Mouse (Mus musculus): ENCODE measurements around the gene Nfia. TPM values are rescaled to one million over a fixed set of nuclear protein-coding genes. Genes with fewer than 3 reads are reported as not detected.

Gene Nfia
- 28.5 and 28.6 TPM in 2 replicates for polyA plus RNA-seq (2016; fragmentation: Nextera tagmentation; extraction: Ambion mirVana)

- H3K36me3 ChIP-seq, result no peaks in the 10 kb centered on the region
- peak within 1 kb of the TSS; percentile 62 for H3K4me2 ChIP-seq (replicated peaks)
- peaks cover 35% of the 10 kb centered on the region for H3K4me1 ChIP-seq
- WGBS, result 0% methylated on average over 9 of the region's 9 CpGs
- H3K27me3 ChIP-seq, result peaks cover 41% of the 10 kb centered on the region
- peak within 1 kb of the TSS; percentile 91 for H3K27ac ChIP-seq (replicated peaks)
- peak within 1 kb of the TSS; percentile 47 for H3K4me3 ChIP-seq
- ATAC-seq (ENCODE audit: low FRiP score, low read depth), result no peak
- H3K9ac ChIP-seq (replicated peaks), result peak within 1 kb of the TSS; percentile 62
- H3K9me3 ChIP-seq, result no peaks in the 10 kb centered on the region
Observed at GRCm38 (mm10) chr4:97772641-97773040, at the start of gene Nfia. Nfia (plus strand) TSS chr4:97772734.

GRCm38 (mm10) chr4:97723374-97723773 lies 49.2 kb upstream of the Nfia start:
- Histone ChIP-seq H3K9me3 (no peaks in the 10 kb centered on the region), H3K27ac (replicated peaks) (no peak overlapping the region), H3K4me2 (replicated peaks) (no peak overlapping the region), H3K9ac (replicated peaks) (no peak overlapping the region), H3K4me3 (no peak overlapping the region), H3K4me1 (peaks cover 7% of the 10 kb centered on the region; the same call in 1 of the 2 replicates), H3K27me3 (no peaks in the 10 kb centered on the region), H3K36me3 (no peaks in the 10 kb centered on the region)
- ATAC-seq (ENCODE audit: low FRiP score, low read depth), result peak; percentile 41; the same call in 1 of the 2 replicates
- 90% methylated on average over 6 of the region's 6 CpGs for WGBS

- WGBS, result 96% methylated on average over 4 of the region's 4 CpGs
- H3K4me1 ChIP-seq, result no peaks in the 10 kb centered on the region
- H3K9me3 ChIP-seq, result no peaks in the 10 kb centered on the region
Observed at GRCm38 (mm10) chr4:97728520-97728919, 44.0 kb upstream of the Nfia start.

GRCm38 (mm10) chr4:97729999-97730398 lies 42.5 kb upstream of the Nfia start:
- Histone ChIP-seq H3K9me3 (no peaks in the 10 kb centered on the region), H3K4me2 (replicated peaks) (no peak overlapping the region), H3K36me3 (no peaks in the 10 kb centered on the region), H3K27me3 (no peaks in the 10 kb centered on the region), H3K4me3 (no peak overlapping the region), H3K4me1 (no peaks in the 10 kb centered on the region), H3K27ac (replicated peaks) (no peak overlapping the region), H3K9ac (replicated peaks) (no peak overlapping the region)
- no peak for ATAC-seq (ENCODE audit: low FRiP score, low read depth)
- WGBS, result 68% methylated on average over 6 of the region's 6 CpGs

More at GRCm38 (mm10) chr4:97728520-97728919, 44.0 kb upstream of the Nfia start:
- Histone ChIP-seq H3K27ac (replicated peaks) (no peak overlapping the region), H3K27me3 (no peaks in the 10 kb centered on the region), H3K36me3 (no peaks in the 10 kb centered on the region), H3K4me3 (no peak overlapping the region), H3K4me2 (replicated peaks) (no peak overlapping the region), H3K9ac (replicated peaks) (no peak overlapping the region)
- ATAC-seq (ENCODE audit: low FRiP score, low read depth), result no peak

- 82% methylated on average over 3 of the region's 3 CpGs for WGBS
- H3K4me3 ChIP-seq, result no peak overlapping the region
- H3K9ac ChIP-seq (replicated peaks), result no peak overlapping the region
- H3K36me3 ChIP-seq, result no peaks in the 10 kb centered on the region
- no peak overlapping the region for H3K4me2 ChIP-seq (replicated peaks)
- no peaks in the 10 kb centered on the region for H3K9me3 ChIP-seq
- H3K27me3 ChIP-seq, result no peaks in the 10 kb centered on the region
- no peaks in the 10 kb centered on the region for H3K4me1 ChIP-seq
- ATAC-seq (ENCODE audit: low FRiP score, low read depth), result no peak
- no peak overlapping the region for H3K27ac ChIP-seq (replicated peaks)
Observed at GRCm38 (mm10) chr4:97730416-97730815, 42.1 kb upstream of the Nfia start.

- Histone ChIP-seq H3K27me3 (no peaks in the 10 kb centered on the region), H3K4me3 (no peak overlapping the region), H3K9me3 (no peaks in the 10 kb centered on the region), H3K9ac (replicated peaks) (no peak overlapping the region), H3K4me1 (no peaks in the 10 kb centered on the region), H3K4me2 (replicated peaks) (no peak overlapping the region), H3K36me3 (no peaks in the 10 kb centered on the region), H3K27ac (replicated peaks) (no peak overlapping the region)
- ATAC-seq (ENCODE audit: low FRiP score, low read depth), result no peak
- 59% methylated on average over 1 of the region's 1 CpGs for WGBS
Observed at GRCm38 (mm10) chr4:97733392-97733791, 39.1 kb upstream of the Nfia start.

GRCm38 (mm10) chr4:97743932-97744331 lies 28.6 kb upstream of the Nfia start:
- no peak for ATAC-seq (ENCODE audit: low FRiP score, low read depth)
- H3K36me3 ChIP-seq, result no peaks in the 10 kb centered on the region
- WGBS, result 72% methylated on average over 5 of the region's 5 CpGs
- no peaks in the 10 kb centered on the region for H3K9me3 ChIP-seq
- H3K4me1 ChIP-seq, result peaks cover 6% of the 10 kb centered on the region
- no peak overlapping the region for H3K9ac ChIP-seq (replicated peaks)
- no peak overlapping the region for H3K4me2 ChIP-seq (replicated peaks)
- no peak overlapping the region for H3K27ac ChIP-seq (replicated peaks)
- H3K4me3 ChIP-seq, result no peak overlapping the region
- H3K27me3 ChIP-seq, result peaks cover 19% of the 10 kb centered on the region

GRCm38 (mm10) chr4:97745296-97746105 lies 27.0 kb upstream of the Nfia start:
- no peaks in the 10 kb centered on the region for H3K9me3 ChIP-seq
- peaks cover 31% of the 10 kb centered on the region for H3K27me3 ChIP-seq
- 6% methylated on average over 32 of the region's 32 CpGs for WGBS
- H3K4me3 ChIP-seq, result peak overlapping the region; percentile 41
- H3K4me2 ChIP-seq (replicated peaks), result peak overlapping the region; percentile 77
- no peak overlapping the region for H3K27ac ChIP-seq (replicated peaks)
- peaks cover 6% of the 10 kb centered on the region for H3K4me1 ChIP-seq
- peak; percentile 91 for ATAC-seq (ENCODE audit: low FRiP score, low read depth)
- H3K36me3 ChIP-seq, result no peaks in the 10 kb centered on the region
- peak overlapping the region; percentile 54 for H3K9ac ChIP-seq (replicated peaks)

- no peak overlapping the region for H3K27ac ChIP-seq (replicated peaks)
- ATAC-seq (ENCODE audit: low FRiP score, low read depth), result peak; percentile 1; the same call in 1 of the 2 replicates
- H3K4me2 ChIP-seq (replicated peaks), result peak overlapping the region; percentile 77
- H3K36me3 ChIP-seq, result no peaks in the 10 kb centered on the region
- peak overlapping the region; percentile 54 for H3K9ac ChIP-seq (replicated peaks)
- WGBS, result 7% methylated on average over 18 of the region's 19 CpGs
- H3K9me3 ChIP-seq, result no peaks in the 10 kb centered on the region
- peaks cover 13% of the 10 kb centered on the region for H3K4me1 ChIP-seq
- H3K27me3 ChIP-seq, result peaks cover 37% of the 10 kb centered on the region
- peak overlapping the region; percentile 41 for H3K4me3 ChIP-seq
Observed at GRCm38 (mm10) chr4:97746106-97746900, 26.2 kb upstream of the Nfia start.

- Histone ChIP-seq H3K9me3 (no peaks in the 10 kb centered on the region), H3K27ac (replicated peaks) (no peak overlapping the region), H3K9ac (replicated peaks) (no peak overlapping the region), H3K27me3 (peaks cover 77% of the 10 kb centered on the region), H3K36me3 (no peaks in the 10 kb centered on the region), H3K4me2 (replicated peaks) (no peak overlapping the region), H3K4me3 (no peak overlapping the region), H3K4me1 (peaks cover 33% of the 10 kb centered on the region)
- no peak for ATAC-seq (ENCODE audit: low FRiP score, low read depth)
- WGBS, result 44% methylated on average over 4 of the region's 4 CpGs
Observed at GRCm38 (mm10) chr4:97750401-97750800, 22.1 kb upstream of the Nfia start.

- ATAC-seq (ENCODE audit: low FRiP score, low read depth), result peak; percentile 80
- H3K36me3 ChIP-seq, result no peaks in the 10 kb centered on the region
- peak overlapping the region; percentile 71 for H3K4me2 ChIP-seq (replicated peaks)
- no peaks in the 10 kb centered on the region for H3K9me3 ChIP-seq
- peak overlapping the region; percentile 40 for H3K4me3 ChIP-seq
- peaks cover 83% of the 10 kb centered on the region for H3K27me3 ChIP-seq
- H3K9ac ChIP-seq (replicated peaks), result peak overlapping the region; percentile 52
- H3K4me1 ChIP-seq, result peaks cover 29% of the 10 kb centered on the region
- WGBS, result 0% methylated on average over 20 of the region's 20 CpGs
- H3K27ac ChIP-seq (replicated peaks), result 0 out of 2 replicates have a peak overlapping the region, but pooled peaks have one; percentile 36
Observed at GRCm38 (mm10) chr4:97751030-97751482, 21.5 kb upstream of the Nfia start.
